Mouse (Mus musculus): Measurements from ENCODE around the gene Slc35e4.
"Not testable (repeated sequence)": the region's sequence is repeated elsewhere in the genome, so short reads cannot be mapped to it uniquely, and the experiment has no call there.

Slc35e4 gene

GRCm38 (mm10) chr11:3913316-3914108, 952 bp downstream of the Slc35e4 start:
- DNase-seq = peak; percentile 92

- DNase-seq = no peak
Measured at GRCm38 (mm10) chr11:3912875-3913271, 1.6 kb downstream of the Slc35e4 start.

- no peak for DNase-seq
Measured at GRCm38 (mm10) chr11:3912100-3912874, 2.2 kb downstream of the Slc35e4 start.

DNA sequence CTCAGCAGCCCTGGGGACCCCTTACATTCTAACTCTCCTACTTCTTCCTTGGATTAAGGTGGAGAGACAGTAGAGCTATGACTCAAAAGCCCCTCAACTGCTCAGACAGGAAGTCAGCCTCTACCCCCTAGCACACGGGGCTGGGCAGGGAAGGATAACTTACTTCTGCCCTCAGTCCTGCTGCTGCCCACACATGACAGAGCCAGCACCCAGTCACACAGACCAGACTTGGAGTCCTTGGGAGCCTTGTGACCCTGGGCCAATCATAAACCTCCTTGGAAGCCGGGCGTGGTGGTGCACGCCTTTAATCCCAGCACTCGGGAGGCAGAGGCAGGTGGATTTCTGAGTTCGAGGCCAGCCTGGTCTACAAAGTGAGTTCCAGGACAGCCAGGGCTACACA, 3.0 kb downstream of the Slc35e4 start:
- DNase-seq = not testable (repeated sequence)

DNA sequence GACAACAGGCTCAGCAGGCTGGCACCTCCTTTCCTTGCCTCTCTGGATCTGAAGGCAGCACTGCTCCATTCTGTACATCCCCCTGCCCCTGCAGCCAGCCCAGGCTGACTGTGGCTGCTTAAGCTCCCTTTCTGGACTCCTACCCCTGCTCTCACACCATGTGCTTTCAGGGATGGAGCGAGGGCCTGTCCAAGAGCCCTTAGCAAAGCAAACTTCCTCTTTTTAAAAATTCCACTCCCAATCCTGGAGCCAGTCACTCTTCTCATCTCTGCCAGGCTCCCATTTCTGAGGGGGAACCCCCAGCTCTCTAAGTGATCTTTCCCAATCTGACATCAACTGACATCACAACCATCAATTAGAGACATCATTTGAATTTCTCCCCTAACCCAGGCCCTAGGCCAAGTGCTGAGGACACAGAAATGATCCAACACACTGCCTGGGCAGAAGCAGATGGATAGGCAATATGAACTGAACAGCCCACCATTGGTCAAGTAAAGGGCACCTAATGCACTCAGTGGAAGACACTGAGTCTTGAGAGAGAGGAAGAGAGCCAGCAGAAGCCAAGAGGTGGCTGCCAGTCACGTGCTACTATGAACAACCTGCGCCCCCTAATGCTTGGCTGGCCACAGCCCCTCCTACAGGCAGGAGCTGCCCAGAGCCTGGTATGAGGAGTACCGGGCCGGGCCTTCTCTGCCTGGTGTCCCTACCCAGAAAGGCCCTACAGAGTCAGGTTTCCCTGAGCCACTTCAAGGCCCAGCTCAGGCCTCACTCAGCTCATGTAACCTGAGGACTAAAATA, 3.8 kb downstream of the Slc35e4 start:
- DNase-seq = peak; percentile 31

DNA sequence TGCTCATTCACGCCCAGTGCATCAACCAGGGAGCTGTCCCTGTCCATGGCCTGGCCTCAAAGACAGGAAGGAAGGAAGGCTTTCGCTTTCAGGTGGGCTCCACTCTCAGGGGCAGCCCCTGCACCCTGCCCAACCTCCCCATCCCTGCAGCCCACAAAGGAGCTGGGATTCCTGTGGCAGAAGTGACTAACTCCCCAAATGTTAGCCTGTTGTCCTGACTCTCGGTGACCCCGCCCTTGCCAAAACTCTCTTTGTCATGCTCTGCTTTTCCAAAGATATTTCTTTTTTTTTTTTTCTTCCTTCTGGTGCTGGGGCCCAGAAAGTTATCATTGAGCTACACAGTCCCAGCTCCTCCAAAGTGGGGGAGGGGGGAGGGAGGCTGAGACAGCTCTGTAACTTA, 5.2 kb downstream of the Slc35e4 start:
- no peak for DNase-seq

- DNase-seq = no peak
Measured at GRCm38 (mm10) chr11:3905446-3905845, 9.0 kb downstream of the Slc35e4 start.

GRCm38 (mm10) chr11:3904673-3905072, 9.8 kb downstream of the Slc35e4 start:
- DNase-seq = no peak

- DNase-seq = peak; percentile 97
Measured at GRCm38 (mm10) chr11:3903046-3903445, 11.4 kb downstream of the Slc35e4 start.

DNA sequence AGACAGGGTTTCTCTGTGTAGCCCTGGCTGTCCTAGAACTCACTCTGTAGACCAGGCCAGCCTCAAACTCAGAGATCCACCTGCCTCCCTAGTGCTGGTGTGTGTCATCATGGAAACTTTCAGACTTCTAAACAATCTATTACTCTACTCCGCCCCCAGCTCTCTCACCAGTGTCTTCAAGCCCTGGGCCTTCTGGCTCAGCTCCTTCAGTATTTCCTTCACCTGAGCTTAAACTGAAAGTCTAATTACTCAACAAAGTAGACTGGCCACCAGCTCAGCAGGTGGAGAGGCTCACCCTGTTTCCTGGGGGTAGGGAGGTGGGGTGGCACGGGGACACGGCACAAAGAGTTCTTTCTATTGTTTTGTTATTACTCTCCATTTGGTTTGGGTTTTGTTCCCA, 11.9 kb downstream of the Slc35e4 start:
- DNase-seq = no peak

DNA sequence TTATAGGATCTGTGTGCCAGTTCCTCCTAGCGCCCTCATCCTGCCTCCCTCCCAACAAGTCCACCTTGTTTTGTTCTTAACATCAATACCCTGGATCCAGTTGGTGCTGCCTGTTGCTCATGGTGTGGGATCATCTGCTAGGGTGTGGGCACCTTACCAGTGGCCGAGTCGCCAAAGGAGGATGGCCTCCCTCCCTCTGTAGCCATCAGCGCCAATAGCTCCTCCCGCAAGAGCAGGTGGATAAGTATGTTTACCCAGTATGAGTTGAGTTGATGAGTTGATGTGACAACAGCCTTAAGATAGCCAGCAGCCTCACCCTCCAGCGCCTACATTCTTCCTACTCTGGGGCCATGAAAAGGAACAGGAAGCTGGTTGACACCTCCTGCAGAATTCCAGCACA, 14.2 kb downstream of the Slc35e4 start:
- no peak for DNase-seq

GRCm38 (mm10) chr11:3895933-3896332, 18.5 kb downstream of the Slc35e4 start:
- DNase-seq = no peak

GRCm38 (mm10) chr11:3895458-3895857, 19.0 kb downstream of the Slc35e4 start:
- DNase-seq = no peak

DNA sequence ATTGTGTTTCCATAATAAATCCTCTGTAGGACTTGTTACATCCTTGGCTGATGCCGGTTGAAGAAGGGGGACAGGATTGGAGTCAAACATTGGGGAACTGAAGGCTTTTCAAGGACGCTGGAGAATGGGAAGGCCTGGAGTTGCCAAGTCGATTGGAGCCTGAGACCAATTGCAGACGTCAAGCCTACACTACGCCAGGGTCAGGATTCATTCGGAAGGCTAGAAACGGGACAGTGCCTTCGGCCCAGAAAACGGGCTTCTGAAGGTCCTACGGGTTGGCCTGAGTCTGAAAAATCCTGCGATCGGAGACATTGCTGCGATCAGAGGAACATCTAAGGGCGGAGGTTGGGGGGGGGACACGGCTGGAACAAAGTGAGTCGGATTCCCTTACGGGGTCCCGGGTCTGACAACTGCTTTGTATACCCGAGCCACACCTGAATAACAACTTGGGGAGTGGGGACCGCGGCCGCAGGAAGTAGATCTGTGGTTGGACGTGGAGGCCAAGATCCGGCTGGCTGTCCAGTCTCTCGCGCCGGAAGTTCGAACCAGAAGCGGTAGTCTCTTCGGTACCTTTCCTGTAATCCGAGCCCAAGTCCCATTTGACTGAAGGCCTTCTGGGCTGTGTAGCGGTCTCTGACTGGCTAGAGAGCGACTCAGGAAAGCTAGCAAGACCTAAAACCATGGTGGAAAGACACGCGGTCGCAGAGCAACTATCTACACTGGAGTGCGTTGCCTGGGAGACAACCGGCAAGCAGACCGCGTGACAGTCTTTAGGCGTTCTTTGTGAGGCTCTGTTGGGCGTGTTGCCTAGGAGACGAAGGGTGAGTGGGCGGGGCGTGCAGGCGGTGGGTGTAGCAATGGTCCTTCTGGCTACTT, 19.8 kb downstream of the Slc35e4 start, which contains the start of the genes 4921536K21Rik and Dusp18:
Gene 4921536K21Rik, minus strand, starts transcription at position 693 of the 876 bp plus-strand sequence.
Gene Dusp18, plus strand, starts transcription at position 835 of the 876 bp plus-strand sequence.
- peak; percentile 94 for DNase-seq

DNA sequence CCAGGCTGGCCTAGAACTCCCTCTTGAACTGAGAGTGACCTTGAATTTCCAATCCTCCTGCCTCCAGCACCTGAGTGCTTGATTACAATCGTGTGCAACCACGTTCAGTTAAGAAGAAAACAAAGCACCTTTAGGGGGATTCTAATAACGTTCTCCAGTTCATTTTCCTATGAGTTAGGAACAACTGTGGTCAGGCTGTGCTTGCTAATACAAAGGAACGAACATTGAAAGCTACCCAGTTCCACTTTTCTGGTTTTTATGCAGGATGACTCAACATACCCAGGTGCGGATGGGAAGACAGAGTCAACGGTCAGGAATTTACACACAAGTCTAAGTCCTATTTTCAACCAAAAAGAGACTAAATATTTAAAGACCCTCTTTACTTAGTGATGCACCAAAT, 20.5 kb downstream of the Slc35e4 start:
- no peak for DNase-seq

- DNase-seq = no peak
Measured at GRCm38 (mm10) chr11:3887331-3887730, 27.1 kb downstream of the Slc35e4 start.

DNA sequence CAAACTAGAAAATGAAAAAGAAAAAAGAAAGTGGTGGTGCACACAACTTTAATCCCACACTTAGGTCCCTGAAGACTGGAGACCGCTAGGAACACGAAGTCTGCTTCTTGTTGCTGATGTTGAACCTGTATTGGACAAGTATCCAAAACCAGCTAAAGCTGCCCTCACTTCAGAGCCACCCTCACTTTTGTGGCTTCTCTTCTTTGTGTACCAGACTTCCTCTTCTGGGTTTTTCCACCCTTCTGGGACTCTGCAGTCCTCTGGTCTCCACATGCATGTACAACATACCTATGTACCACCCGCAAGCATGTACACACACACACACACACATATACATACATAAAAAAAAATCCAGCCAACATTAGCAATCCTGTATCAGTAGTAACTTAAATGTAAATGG, 30.8 kb downstream of the Slc35e4 start:
- DNase-seq = no peak

GRCm38 (mm10) chr11:3879836-3880235, 34.6 kb downstream of the Slc35e4 start:
- peak; percentile 58 for DNase-seq

DNA sequence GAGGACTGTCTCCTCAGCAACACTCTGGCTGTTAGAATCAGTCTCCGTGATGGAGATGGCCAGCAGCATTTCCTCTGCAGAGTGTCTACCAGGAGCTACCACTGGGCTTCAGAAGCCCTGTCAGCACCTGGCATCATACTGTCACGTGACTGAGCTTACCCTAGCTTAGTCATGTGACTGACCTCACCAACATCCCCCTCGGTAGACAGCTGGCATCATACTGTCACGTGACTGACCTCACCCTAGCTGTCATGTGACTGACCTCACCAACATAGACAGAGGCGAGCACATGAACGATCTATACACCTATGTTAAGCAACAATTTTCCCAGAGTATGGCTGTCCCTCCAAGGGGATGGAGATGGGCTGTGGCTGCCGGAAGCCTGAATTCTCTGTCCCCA, 35.8 kb downstream of the Slc35e4 start:
- no peak for DNase-seq

GRCm38 (mm10) chr11:3876419-3876818, 38.0 kb downstream of the Slc35e4 start:
- no peak for DNase-seq

- DNase-seq = peak; percentile 23
Measured at GRCm38 (mm10) chr11:3864343-3864742, 50.1 kb downstream of the Slc35e4 start.

- peak; percentile 78 for DNase-seq
Measured at GRCm38 (mm10) chr11:3863454-3864112, 50.9 kb downstream of the Slc35e4 start, which contains the start of gene Osbp2. TSS of gene Osbp2 (minus strand) at chr11:3863903.

Data from kidney, adult 11 months (tissue).